Mouse (Mus musculus) small intestine, adult 2 months (tissue): ENCODE results near the gene Nrg4.

Experiments
- CTCF ChIP-seq: fragments of 200-500 bp; IDR thresholded peaks from 2 replicates; pipeline ENCODE4 v1.5.1; 2012; ENCODE audit warnings: low read depth, mild to moderate bottlenecking, control low read depth, inconsistent platforms, low read length, moderate library complexity, mixed read lengths; ENCODE audit not compliant: insufficient replicate concordance, insufficient read length; ENCODE audit errors: extremely low read depth
- POLR2A ChIP-seq: fragments of 200-500 bp; IDR thresholded peaks from 2 replicates; pipeline ENCODE4 v1.6.1; 2012; ENCODE audit warnings: low read depth, mild to moderate bottlenecking, control low read depth, inconsistent platforms, low read length, moderate library complexity

- TF ChIP-seq CTCF, result no peak
- no peak for TF ChIP-seq POLR2A
Observed at GRCm38 (mm10) chr9:55216078-55216477, 110.6 kb downstream of the Nrg4 start.
